Mouse (Mus musculus) G1E-ER4 (cell line): ENCODE measurements around the gene Tmem150c. TPM values are rescaled to one million over a fixed set of nuclear protein-coding genes. Genes with fewer than 3 reads are reported as not detected.

Experiments
- GATA1 ChIP-seq: IDR thresholded peaks from one replicate; pipeline ENCODE4 v1.8.0; 2012; ENCODE audit warnings: low read length, inconsistent platforms
- polyA plus RNA-seq: library from polyadenylated mRNA; stranded (reverse); fragments of >175 nt; gene quantifications from 2 replicates; pipeline ENCODE4 v1.2.3, GENCODE M21; 2012

The Tmem150c gene
- polyA plus RNA-seq, 1 experiment = not detected

- TF ChIP-seq GATA1 = no peak
These were observed 104.6 kb downstream of the Tmem150c start for GRCm38 (mm10) chr5:100054807-100055547.

GRCm38 (mm10) chr5:100052728-100053127 is 106.9 kb downstream of the Tmem150c start:
- no peak for TF ChIP-seq GATA1

- no peak for TF ChIP-seq GATA1
These were observed 109.7 kb downstream of the Tmem150c start for GRCm38 (mm10) chr5:100049904-100050303.

GRCm38 (mm10) chr5:100047871-100048270 is 111.7 kb downstream of the Tmem150c start:
- TF ChIP-seq GATA1 = no peak

GRCm38 (mm10) chr5:100047143-100047640 is 112.4 kb downstream of the Tmem150c start:
- TF ChIP-seq GATA1 = no peak

- TF ChIP-seq GATA1 = no peak
These were observed 113.5 kb downstream of the Tmem150c start for GRCm38 (mm10) chr5:100046096-100046495.

- no peak for TF ChIP-seq GATA1
These were observed 115.0 kb downstream of the Tmem150c start for GRCm38 (mm10) chr5:100044621-100045020.

GRCm38 (mm10) chr5:100044030-100044429 is 115.6 kb downstream of the Tmem150c start:
- TF ChIP-seq GATA1 = no peak

- no peak for TF ChIP-seq GATA1
These were observed 116.2 kb downstream of the Tmem150c start for GRCm38 (mm10) chr5:100043361-100043760.

GRCm38 (mm10) chr5:100042467-100042866 is 117.1 kb downstream of the Tmem150c start:
- no peak for TF ChIP-seq GATA1

- TF ChIP-seq GATA1 = no peak
These were observed 118.3 kb downstream of the Tmem150c start for GRCm38 (mm10) chr5:100041272-100041671.

- no peak for TF ChIP-seq GATA1
These were observed 119.3 kb downstream of the Tmem150c start for GRCm38 (mm10) chr5:100040281-100040784.

GRCm38 (mm10) chr5:100039602-100040142 is 119.9 kb downstream of the Tmem150c start, which contains the start of the genes Hnrnpdl and Enoph1:
Gene Hnrnpdl (minus strand): TSS chr5:100039664.
Gene Enoph1 (plus strand): TSS chr5:100039985.
- TF ChIP-seq GATA1 = no peak

GRCm38 (mm10) chr5:100038714-100039601 is 120.7 kb downstream of the Tmem150c start:
- TF ChIP-seq GATA1 = no peak

- TF ChIP-seq GATA1 = no peak
These were observed 121.5 kb downstream of the Tmem150c start for GRCm38 (mm10) chr5:100037965-100038713.
